Mouse (Mus musculus): ENCODE measurements around the gene Plod2. TPM values are rescaled to one million over a fixed set of nuclear protein-coding genes. Genes with fewer than 3 reads are reported as not detected.

Plod2 gene
- total and polyA plus RNA-seq, 3 experiments: not detected

DNA sequence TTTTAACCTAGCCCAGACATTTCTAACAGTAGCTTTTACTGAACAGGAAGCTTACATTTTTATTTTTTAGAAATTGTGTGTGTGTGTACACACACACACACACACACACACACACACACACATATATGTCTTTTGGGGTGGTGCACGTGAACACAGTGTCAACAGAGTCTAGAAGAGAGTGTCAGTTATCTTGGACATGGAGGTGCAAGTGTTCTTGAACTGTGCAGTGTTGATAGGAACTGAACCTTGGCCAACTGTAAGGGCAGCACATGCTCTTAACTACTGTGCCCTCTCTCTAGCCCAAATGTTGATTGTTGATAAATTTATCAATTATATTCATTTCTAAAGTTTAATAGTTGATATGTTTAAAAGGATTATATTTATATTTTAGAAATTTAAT, 78.1 kb downstream of the Plod2 start:
- no peaks in the 10 kb centered on the region for H3K9me3 ChIP-seq (replicated peaks; ENCODE audit: low read length)
- H3K9ac ChIP-seq (ENCODE audit: insufficient read depth, low read depth): no peak overlapping the region
- TF ChIP-seq USF1 (IDR thresholded peaks at IDR 0.05; ENCODE audit: low read depth, low read length): no peak
- TF ChIP-seq JUN (IDR thresholded peaks at IDR 0.05; ENCODE audit: insufficient read depth, low read depth, low read length): no peak
- no peak for TF ChIP-seq JUND (conservative IDR thresholded peaks at IDR 0.05; ENCODE audit: low read depth, low read length)
- TF ChIP-seq POLR2A (IDR thresholded peaks at IDR 0.05; ENCODE audit: low read depth, low read length): no peak
- TF ChIP-seq ZMIZ1 (IDR thresholded peaks at IDR 0.05; ENCODE audit: low read depth, low read length): no peak
- no peak for TF ChIP-seq MAX (IDR thresholded peaks at IDR 0.05; ENCODE audit: low read length)
- TF ChIP-seq USF2 (conservative IDR thresholded peaks at IDR 0.05; ENCODE audit: low read depth, low read length): no peak
- TF ChIP-seq TCF12 (IDR thresholded peaks at IDR 0.05; ENCODE audit: low read depth, low read length): no peak
- TF ChIP-seq POLR2AphosphoS2 (IDR thresholded peaks at IDR 0.05; ENCODE audit: low read depth, low read length): no peak
- TF ChIP-seq RAD21 (IDR thresholded peaks at IDR 0.05; ENCODE audit: low read depth, low read length): no peak
- no peak for TF ChIP-seq SIN3A (IDR thresholded peaks at IDR 0.05; ENCODE audit: low read length)
- H3K79me2 ChIP-seq (replicated peaks; ENCODE audit: control insufficient read depth, extremely low read depth, insufficient read depth, poor library complexity, severe bottlenecking): no peaks in the 10 kb centered on the region
- no peak for DNase-seq (ENCODE audit: extremely low read depth)
- H3K4me2 ChIP-seq (ENCODE audit: insufficient read depth, low read depth, poor library complexity, severe bottlenecking): no peak overlapping the region
- in situ Hi-C loops (cut with MboI; ENCODE audit: low pct_ligation_motif_present, low pct_unique_long_range_greater_than_20kb, low sequenced_read_pairs): loop anchor here (25.0 kb wide), 2 partner anchors 408 to 483 kb away; no protein-coding TSS in a partner anchor
- no peak overlapping the region for H3K27ac ChIP-seq (ENCODE audit: insufficient read depth, low read depth)
- no peaks in the 10 kb centered on the region for H3K36me3 ChIP-seq (replicated peaks in 1 of 2; ENCODE audit: control insufficient read depth in 1 of 2, insufficient read depth in 1 of 2, low read length in 1 of 2)
- dilution Hi-C loops (cut with MboI; ENCODE audit: extremely low pct_ligation_motif_present, extremely low pct_unique_long_range_greater_than_20kb, low sequenced_read_pairs): no loop called here
- no peaks in the 10 kb centered on the region for H3K27me3 ChIP-seq (replicated peaks)
- no peak overlapping the region for H3K4me3 ChIP-seq (replicated peaks in 1 of 3; ENCODE audit: low read depth in 2 of 3, low read length in 2 of 3, poor library complexity in 1 of 3)
- peaks cover 5 to 27% of the 10 kb centered on the region in 2 experiments for H3K4me1 ChIP-seq (ENCODE audit: control insufficient read depth in 1 of 2, insufficient read depth in 2 of 2)

GRCm38 (mm10) chr9:92621246-92621645, 79.2 kb downstream of the Plod2 start:
- in situ Hi-C loops (cut with MboI; ENCODE audit: low pct_ligation_motif_present, low pct_unique_long_range_greater_than_20kb, low sequenced_read_pairs) (loop anchor here (25.0 kb wide), 2 partner anchors 409 to 484 kb away; no protein-coding TSS in a partner anchor), dilution Hi-C loops (cut with MboI; ENCODE audit: extremely low pct_ligation_motif_present, extremely low pct_unique_long_range_greater_than_20kb, low sequenced_read_pairs) (no loop called here)
- no peaks in the 10 kb centered on the region for H3K36me3 ChIP-seq (replicated peaks in 1 of 2; ENCODE audit: control insufficient read depth in 1 of 2, insufficient read depth in 1 of 2, low read length in 1 of 2)
- H3K4me1 ChIP-seq (ENCODE audit: control insufficient read depth in 1 of 2, insufficient read depth in 2 of 2): peaks cover 5 to 27% of the 10 kb centered on the region in 2 experiments
- H3K4me3 ChIP-seq (replicated peaks in 1 of 3; ENCODE audit: low read depth in 2 of 3, low read length in 2 of 3, poor library complexity in 1 of 3): no peak overlapping the region
- no peaks in the 10 kb centered on the region for H3K79me2 ChIP-seq (replicated peaks; ENCODE audit: control insufficient read depth, extremely low read depth, insufficient read depth, poor library complexity, severe bottlenecking)
- H3K9ac ChIP-seq (ENCODE audit: insufficient read depth, low read depth): peak overlapping the region; percentile 23; the same call in 1 of the 2 replicates
- peak overlapping the region; percentile 40 for H3K27ac ChIP-seq (ENCODE audit: insufficient read depth, low read depth)
- H3K9me3 ChIP-seq (replicated peaks; ENCODE audit: low read length): no peaks in the 10 kb centered on the region
- TF ChIP-seq NELFE (IDR thresholded peaks at IDR 0.05; ENCODE audit: low read depth, low read length) (no peak), POLR2AphosphoS2 (IDR thresholded peaks at IDR 0.05; ENCODE audit: low read depth, low read length) (no peak), SIN3A (IDR thresholded peaks at IDR 0.05; ENCODE audit: low read length) (no peak), MXI1 (IDR thresholded peaks at IDR 0.05; ENCODE audit: low read depth, low read length) (no peak), PAX5 (IDR thresholded peaks at IDR 0.05; ENCODE audit: low read length) (no peak), MAZ (IDR thresholded peaks at IDR 0.05; ENCODE audit: low read depth, low read length) (no peak), TCF12 (IDR thresholded peaks at IDR 0.05; ENCODE audit: low read depth, low read length) (peak; percentile 53), RAD21 (IDR thresholded peaks at IDR 0.05; ENCODE audit: low read depth, low read length) (no peak), JUN (IDR thresholded peaks at IDR 0.05; ENCODE audit: insufficient read depth, low read depth, low read length) (no peak), ZKSCAN1 (IDR thresholded peaks at IDR 0.05; ENCODE audit: borderline replicate concordance, low read depth, low read length) (no peak), CHD2 (IDR thresholded peaks at IDR 0.05; ENCODE audit: low read length) (0 out of 2 replicates have a peak, but pooled peaks have one; percentile 18), CHD1 (IDR thresholded peaks at IDR 0.05; ENCODE audit: low read depth, low read length) (no peak), ETS1 (conservative IDR thresholded peaks at IDR 0.05; ENCODE audit: low read depth, low read length) (0 out of 2 replicates have a peak, but pooled peaks have one; percentile 21), CTCF (conservative IDR thresholded peaks at IDR 0.05 in 1 of 2, IDR thresholded peaks at IDR 0.05 in 1 of 2; ENCODE audit: low read depth in 2 of 2, low read length in 2 of 2) (no peak)
- no peaks in the 10 kb centered on the region for H3K27me3 ChIP-seq (replicated peaks)
- H3K4me2 ChIP-seq (ENCODE audit: insufficient read depth, low read depth, poor library complexity, severe bottlenecking): peak overlapping the region; percentile 79; the same call in 1 of the 2 replicates
- DNase-seq (ENCODE audit: extremely low read depth): peak; percentile 44

Measured in CH12.LX (cell line).